Mouse (Mus musculus): ENCODE data around the gene H2al1g. TPM values are rescaled to one million over a fixed set of nuclear protein-coding genes. Genes with fewer than 3 reads are reported as not detected.
"Not testable (repeated sequence)": the region's sequence is repeated elsewhere in the genome, so short reads cannot be mapped to it uniquely, and the experiment has no call there.

The H2al1g gene
- not detected in 2 replicates for polyA plus RNA-seq (2016; fragmentation: Nextera tagmentation; extraction: Ambion mirVana)

DNA sequence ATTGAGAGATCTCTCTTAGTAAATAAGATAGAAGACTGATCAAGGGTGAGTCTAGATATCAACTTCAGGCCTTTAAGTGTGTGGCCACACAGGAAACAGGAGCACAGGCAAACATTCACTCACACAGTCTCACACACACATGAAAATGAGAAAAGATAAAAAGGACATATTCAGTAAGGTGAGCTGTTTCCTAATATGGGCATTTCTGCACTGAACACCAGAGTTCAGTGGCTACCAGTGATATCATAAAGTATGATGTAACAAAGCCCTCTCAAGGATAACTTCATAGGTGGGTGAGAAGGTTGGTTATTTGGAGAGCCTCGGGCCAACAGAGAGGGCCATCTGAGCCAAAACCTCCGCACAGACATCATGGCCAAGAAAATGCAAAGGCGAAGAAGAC lies at the start of gene H2al1g:
Gene H2al1g (plus strand): TSS at position 301 of the 400 bp plus-strand sequence.
- no CpG with 5 or more reads among the region's 3 CpGs for WGBS
- H3K27me3 ChIP-seq; H3K9me3 ChIP-seq; H3K36me3 ChIP-seq; ATAC-seq (ENCODE audit: insufficient number of reproducible peaks, insufficient read depth, low FRiP score, low TSS enrichment); H3K27ac ChIP-seq; H3K9ac ChIP-seq; H3K4me3 ChIP-seq; H3K4me1 ChIP-seq; H3K4me2 ChIP-seq (replicated peaks): not testable (repeated sequence)

DNA sequence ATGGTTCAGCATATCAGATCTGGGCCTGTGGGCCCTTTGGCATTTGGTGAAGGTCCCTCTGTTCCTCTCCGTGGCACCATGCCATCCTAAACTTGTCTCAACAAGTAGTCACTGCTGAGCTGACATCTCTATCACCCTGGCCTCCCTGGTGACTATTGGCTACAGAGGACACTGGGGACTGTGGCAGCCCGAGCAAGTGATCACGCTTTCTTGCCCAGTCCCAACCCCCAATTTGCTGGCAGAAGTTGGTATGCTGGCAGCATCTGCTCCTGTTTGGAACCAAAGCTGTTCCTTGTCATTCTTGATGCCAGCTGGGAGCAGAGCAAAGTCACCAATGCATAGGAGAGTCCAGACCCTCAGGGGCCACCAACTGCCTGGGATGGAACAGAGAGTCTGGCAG lies 49.0 kb upstream of the H2al1g start:
- Histone ChIP-seq H3K27ac (no peak overlapping the region), H3K4me1 (no peaks in the 10 kb centered on the region), H3K27me3 (peaks cover 10% of the 10 kb centered on the region; the same call in 1 of the 2 replicates), H3K4me2 (replicated peaks) (no peak overlapping the region), H3K9ac (no peak overlapping the region), H3K36me3 (no peaks in the 10 kb centered on the region), H3K9me3 (no peaks in the 10 kb centered on the region), H3K4me3 (no peak overlapping the region)
- no peak for ATAC-seq (ENCODE audit: insufficient number of reproducible peaks, insufficient read depth, low FRiP score, low TSS enrichment)
- WGBS = 92% methylated on average over 3 of the region's 3 CpGs

DNA sequence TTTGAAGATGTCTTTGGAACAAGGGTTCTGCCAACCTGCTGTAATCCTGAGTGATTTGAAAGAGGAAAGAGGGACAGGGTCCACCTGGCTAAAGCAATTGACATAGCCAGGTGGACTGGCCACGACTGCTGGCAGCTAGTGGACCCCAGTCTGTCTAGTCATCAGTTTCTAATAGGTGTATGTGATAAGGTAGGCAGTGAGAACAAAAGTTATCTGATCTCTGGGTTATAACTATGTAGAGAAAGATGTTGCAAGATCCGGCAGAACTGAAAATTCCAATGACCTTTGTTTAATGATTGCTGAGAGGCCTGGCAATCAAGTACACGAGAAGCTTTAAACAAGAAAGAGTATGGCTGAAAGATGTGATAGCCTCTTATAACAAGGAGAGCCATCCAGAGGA lies 44.9 kb upstream of the H2al1g start:
- Histone ChIP-seq H3K36me3 (no peaks in the 10 kb centered on the region), H3K9ac (no peak overlapping the region), H3K27ac (no peak overlapping the region), H3K4me3 (no peak overlapping the region), H3K27me3 (0 out of 2 replicates have a peak, but pooled peaks cover 3% of the 10 kb centered on the region), H3K4me1 (no peaks in the 10 kb centered on the region), H3K9me3 (no peaks in the 10 kb centered on the region), H3K4me2 (replicated peaks) (no peak overlapping the region)
- no peak for ATAC-seq (ENCODE audit: insufficient number of reproducible peaks, insufficient read depth, low FRiP score, low TSS enrichment)
- 79% methylated on average over 3 of the region's 3 CpGs for WGBS

DNA sequence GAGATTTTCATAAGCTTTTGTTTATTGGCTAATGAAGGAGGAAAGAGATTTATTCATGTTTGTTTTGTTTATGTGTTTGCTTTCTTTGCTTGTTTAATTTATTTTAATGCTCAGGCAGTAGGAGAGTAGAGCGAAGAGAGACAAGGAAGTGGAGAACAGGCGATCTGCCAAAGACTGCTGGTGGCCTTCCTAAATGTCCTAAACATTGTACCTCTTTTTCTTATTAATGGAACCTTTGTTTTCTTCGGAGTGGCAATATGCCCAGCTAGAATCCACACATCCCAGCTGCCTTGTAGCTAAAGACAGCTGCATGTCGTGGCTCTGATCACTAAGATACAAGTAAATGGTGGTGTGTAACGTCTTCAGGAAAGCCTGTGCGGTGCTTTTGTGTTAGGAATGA lies 41.0 kb upstream of the H2al1g start:
- no peaks in the 10 kb centered on the region for H3K4me1 ChIP-seq
- ATAC-seq (ENCODE audit: insufficient number of reproducible peaks, insufficient read depth, low FRiP score, low TSS enrichment) = no peak
- no peak overlapping the region for H3K4me2 ChIP-seq (replicated peaks)
- H3K27me3 ChIP-seq = 0 out of 2 replicates have a peak, but pooled peaks cover 3% of the 10 kb centered on the region
- no peak overlapping the region for H3K4me3 ChIP-seq
- H3K27ac ChIP-seq = no peak overlapping the region
- no peaks in the 10 kb centered on the region for H3K36me3 ChIP-seq
- WGBS = 82% methylated on average over 6 of the region's 6 CpGs
- no peak overlapping the region for H3K9ac ChIP-seq
- no peaks in the 10 kb centered on the region for H3K9me3 ChIP-seq

DNA sequence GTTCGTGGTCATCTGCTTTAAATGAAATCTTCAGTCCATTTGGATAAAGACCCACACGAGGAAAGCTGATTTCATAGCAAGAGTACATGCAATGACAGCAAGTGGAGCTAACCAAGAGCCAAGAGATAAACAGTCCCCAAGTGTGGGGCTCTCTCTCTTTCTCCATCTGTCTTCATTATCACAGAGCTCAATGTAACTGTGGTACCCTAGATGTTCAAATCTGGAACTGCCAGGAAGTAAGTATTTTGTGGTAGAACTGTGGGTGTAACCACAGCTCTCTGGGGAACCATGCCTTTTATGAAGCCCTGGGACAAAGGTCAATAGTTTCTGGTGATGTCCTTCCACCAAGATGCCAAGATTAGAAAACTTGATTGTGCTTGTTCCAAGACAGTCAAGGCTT lies 37.3 kb upstream of the H2al1g start:
- 64% methylated on average over 2 of the region's 2 CpGs for WGBS
- H3K27ac ChIP-seq = no peak overlapping the region
- no peak overlapping the region for H3K4me3 ChIP-seq
- ATAC-seq (ENCODE audit: insufficient number of reproducible peaks, insufficient read depth, low FRiP score, low TSS enrichment) = no peak
- H3K4me1 ChIP-seq = no peaks in the 10 kb centered on the region
- no peaks in the 10 kb centered on the region for H3K36me3 ChIP-seq
- H3K4me2 ChIP-seq (replicated peaks) = no peak overlapping the region
- no peaks in the 10 kb centered on the region for H3K27me3 ChIP-seq
- H3K9me3 ChIP-seq = no peaks in the 10 kb centered on the region
- H3K9ac ChIP-seq = no peak overlapping the region

DNA sequence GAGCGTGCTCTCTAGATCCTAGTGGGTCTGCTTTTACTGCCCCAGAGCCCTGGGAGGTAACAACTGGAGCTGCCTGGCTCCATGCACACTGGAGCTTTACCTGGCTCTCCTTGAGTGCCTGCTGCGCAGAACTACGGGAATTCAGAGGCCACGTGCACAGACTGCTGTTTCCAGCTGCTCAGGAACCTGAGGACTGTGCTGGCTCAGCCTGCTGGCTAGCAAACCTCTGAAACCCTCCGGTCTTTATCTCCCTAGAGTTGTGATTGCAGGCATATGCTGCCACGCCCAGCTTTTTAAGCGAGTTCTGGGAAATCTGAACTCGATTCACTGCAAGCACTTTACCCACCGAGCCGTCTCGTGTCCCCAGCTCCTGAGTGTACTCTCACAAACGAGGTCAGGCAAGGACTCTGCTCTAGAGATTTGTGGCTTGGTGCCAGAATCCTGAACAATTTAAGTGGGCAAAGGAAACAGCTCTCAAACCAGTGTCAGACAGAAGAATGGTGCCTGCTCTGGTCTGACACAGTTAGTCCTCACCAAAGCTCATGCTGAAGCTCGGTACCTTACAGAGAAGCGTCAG lies 29.7 kb upstream of the H2al1g start:
- Histone ChIP-seq H3K36me3 (no peaks in the 10 kb centered on the region), H3K4me2 (replicated peaks) (no peak overlapping the region), H3K9me3 (no peaks in the 10 kb centered on the region), H3K27me3 (peaks cover 8% of the 10 kb centered on the region; the same call in 1 of the 2 replicates), H3K9ac (no peak overlapping the region), H3K4me3 (no peak overlapping the region), H3K4me1 (no peaks in the 10 kb centered on the region), H3K27ac (no peak overlapping the region)
- ATAC-seq (ENCODE audit: insufficient number of reproducible peaks, insufficient read depth, low FRiP score, low TSS enrichment) = no peak
- 72% methylated on average over 14 of the region's 14 CpGs for WGBS

DNA sequence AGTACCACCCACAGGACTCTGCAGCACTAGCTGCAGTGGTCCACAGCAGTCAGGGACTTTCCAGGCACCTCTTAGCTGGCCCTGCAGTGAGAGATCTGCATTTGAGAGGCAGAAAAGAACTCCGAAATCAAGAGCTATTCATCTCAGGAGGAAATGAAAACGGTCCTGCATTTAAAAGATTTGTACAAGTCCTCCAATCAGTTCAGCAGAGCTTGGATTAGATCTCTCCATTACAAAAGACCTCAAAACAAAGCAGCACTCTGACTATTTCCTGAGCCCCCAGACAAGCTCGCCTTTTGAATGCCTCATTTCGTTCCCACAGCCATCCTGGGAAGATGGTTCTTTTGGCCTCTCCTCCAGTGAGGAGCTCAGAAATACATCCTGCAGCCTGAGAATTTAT lies 28.8 kb upstream of the H2al1g start:
- H3K4me2 ChIP-seq (replicated peaks) = no peak overlapping the region
- no peaks in the 10 kb centered on the region for H3K36me3 ChIP-seq
- no peak overlapping the region for H3K27ac ChIP-seq
- peaks cover 8% of the 10 kb centered on the region; the same call in 1 of the 2 replicates for H3K27me3 ChIP-seq
- no peak overlapping the region for H3K9ac ChIP-seq
- no peaks in the 10 kb centered on the region for H3K4me1 ChIP-seq
- H3K9me3 ChIP-seq = no peaks in the 10 kb centered on the region
- 55% methylated on average over 4 of the region's 4 CpGs for WGBS
- no peak overlapping the region for H3K4me3 ChIP-seq
- no peak for ATAC-seq (ENCODE audit: insufficient number of reproducible peaks, insufficient read depth, low FRiP score, low TSS enrichment)

DNA sequence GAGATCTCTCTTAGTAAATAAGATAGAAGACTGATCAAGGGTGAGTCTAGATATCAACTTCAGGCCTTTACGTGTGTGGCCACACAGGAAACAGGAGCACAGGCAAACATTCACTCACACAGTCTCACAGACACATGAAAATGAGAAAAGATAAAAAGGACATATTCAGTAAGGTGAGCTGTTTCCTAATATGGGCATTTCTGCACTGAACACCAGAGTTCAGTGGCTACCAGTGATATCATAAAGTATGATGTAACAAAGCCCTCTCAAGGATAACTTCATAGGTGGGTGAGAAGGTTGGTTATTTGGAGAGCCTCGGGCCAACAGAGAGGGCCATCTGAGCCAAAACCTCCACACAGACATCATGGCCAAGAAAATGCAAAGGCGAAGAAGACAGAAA lies 19.1 kb upstream of the H2al1g start, which contains the start of gene H2al1a:
Gene H2al1a (plus strand): TSS at position 301 of the 400 bp plus-strand sequence.
- H3K9me3 ChIP-seq; ATAC-seq (ENCODE audit: insufficient number of reproducible peaks, insufficient read depth, low FRiP score, low TSS enrichment); H3K36me3 ChIP-seq; H3K4me2 ChIP-seq (replicated peaks); H3K4me1 ChIP-seq; H3K27me3 ChIP-seq; H3K27ac ChIP-seq; H3K4me3 ChIP-seq; H3K9ac ChIP-seq: not testable (repeated sequence)
- WGBS = no CpG with 5 or more reads among the region's 3 CpGs

DNA sequence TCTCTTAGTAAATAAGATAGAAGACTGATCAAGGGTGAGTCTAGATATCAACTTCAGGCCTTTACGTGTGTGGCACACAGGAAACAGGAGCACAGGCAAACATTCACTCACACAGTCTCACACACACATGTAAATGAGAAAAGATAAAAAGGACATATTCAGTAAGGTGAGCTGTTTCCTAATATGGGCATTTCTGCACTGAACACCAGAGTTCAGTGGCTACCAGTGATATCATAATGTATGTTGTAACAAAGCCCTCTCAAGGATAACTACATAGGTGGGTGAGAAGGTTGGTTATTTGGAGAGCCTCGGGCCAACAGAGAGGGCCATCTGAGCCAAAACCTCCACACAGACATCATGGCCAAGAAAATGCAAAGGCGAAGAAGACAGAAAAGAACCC lies 15.9 kb upstream of the H2al1g start, which contains the start of gene H2al1b:
Gene H2al1b (plus strand): TSS at position 301 of the 400 bp plus-strand sequence.
- H3K9me3 ChIP-seq; ATAC-seq (ENCODE audit: insufficient number of reproducible peaks, insufficient read depth, low FRiP score, low TSS enrichment); H3K4me1 ChIP-seq; H3K4me2 ChIP-seq (replicated peaks); H3K27me3 ChIP-seq; H3K9ac ChIP-seq; H3K27ac ChIP-seq; H3K36me3 ChIP-seq; H3K4me3 ChIP-seq: not testable (repeated sequence)
- WGBS = 96% methylated on average over 1 of the region's 3 CpGs

DNA sequence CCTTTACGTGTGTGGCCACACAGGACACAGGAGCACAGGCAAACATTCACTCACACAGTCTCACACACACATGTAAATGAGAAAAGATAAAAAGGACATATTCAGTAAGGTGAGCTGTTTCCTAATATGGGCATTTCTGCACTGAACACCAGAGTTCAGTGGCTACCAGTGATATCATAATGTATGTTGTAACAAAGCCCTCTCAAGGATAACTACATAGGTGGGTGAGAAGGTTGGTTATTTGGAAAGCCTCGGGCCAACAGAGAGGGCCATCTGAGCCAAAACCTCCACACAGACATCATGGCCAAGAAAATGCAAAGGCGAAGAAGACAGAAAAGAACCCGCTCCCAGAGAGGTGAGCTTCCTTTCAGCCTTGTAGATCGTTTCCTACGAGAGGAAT lies 12.7 kb upstream of the H2al1g start, which contains the start of gene H2al1c:
Gene H2al1c (plus strand): TSS at position 301 of the 400 bp plus-strand sequence.
- not testable (repeated sequence) for H3K27me3 ChIP-seq; H3K9me3 ChIP-seq; H3K27ac ChIP-seq; H3K9ac ChIP-seq; ATAC-seq (ENCODE audit: insufficient number of reproducible peaks, insufficient read depth, low FRiP score, low TSS enrichment); H3K36me3 ChIP-seq; H3K4me2 ChIP-seq (replicated peaks); H3K4me3 ChIP-seq; H3K4me1 ChIP-seq
- 100% methylated on average over 2 of the region's 6 CpGs for WGBS

DNA sequence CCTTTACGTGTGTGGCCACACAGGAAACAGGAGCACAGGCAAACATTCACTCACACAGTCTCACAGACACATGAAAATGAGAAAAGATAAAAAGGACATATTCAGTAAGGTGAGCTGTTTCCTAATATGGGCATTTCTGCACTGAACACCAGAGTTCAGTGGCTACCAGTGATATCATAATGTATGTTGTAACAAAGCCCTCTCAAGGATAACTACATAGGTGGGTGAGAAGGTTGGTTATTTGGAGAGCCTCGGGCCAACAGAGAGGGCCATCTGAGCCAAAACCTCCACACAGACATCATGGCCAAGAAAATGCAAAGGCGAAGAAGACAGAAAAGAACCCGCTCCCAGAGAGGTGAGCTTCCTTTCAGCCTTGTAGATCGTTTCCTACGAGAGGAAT lies 9.5 kb upstream of the H2al1g start, which contains the start of gene H2al1d:
Gene H2al1d (plus strand): TSS at position 301 of the 400 bp plus-strand sequence.
- WGBS = no CpG with 5 or more reads among the region's 6 CpGs
- H3K36me3 ChIP-seq = not testable (repeated sequence)

DNA sequence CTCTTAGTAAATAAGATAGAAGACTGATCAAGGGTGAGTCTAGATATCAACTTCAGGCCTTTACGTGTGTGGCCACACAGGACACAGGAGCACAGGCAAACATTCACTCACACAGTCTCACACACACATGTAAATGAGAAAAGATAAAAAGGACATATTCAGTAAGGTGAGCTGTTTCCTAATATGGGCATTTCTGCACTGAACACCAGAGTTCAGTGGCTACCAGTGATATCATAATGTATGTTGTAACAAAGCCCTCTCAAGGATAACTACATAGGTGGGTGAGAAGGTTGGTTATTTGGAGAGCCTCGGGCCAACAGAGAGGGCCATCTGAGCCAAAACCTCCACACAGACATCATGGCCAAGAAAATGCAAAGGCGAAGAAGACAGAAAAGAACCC lies 6.4 kb upstream of the H2al1g start, which contains the start of gene H2al1e:
Gene H2al1e (plus strand): TSS at position 301 of the 400 bp plus-strand sequence.
- H3K36me3 ChIP-seq; H3K4me2 ChIP-seq (replicated peaks); H3K27me3 ChIP-seq; H3K4me3 ChIP-seq; H3K9me3 ChIP-seq; H3K9ac ChIP-seq; H3K27ac ChIP-seq; ATAC-seq (ENCODE audit: insufficient number of reproducible peaks, insufficient read depth, low FRiP score, low TSS enrichment); H3K4me1 ChIP-seq: not testable (repeated sequence)
- no CpG with 5 or more reads among the region's 3 CpGs for WGBS

More for the DNA sequence above, 9.5 kb upstream of the H2al1g start, which contains the start of gene H2al1d:
- not testable (repeated sequence) for H3K27ac ChIP-seq; H3K4me3 ChIP-seq; ATAC-seq (ENCODE audit: insufficient number of reproducible peaks, insufficient read depth, low FRiP score, low TSS enrichment); H3K4me2 ChIP-seq (replicated peaks); H3K4me1 ChIP-seq; H3K9me3 ChIP-seq; H3K27me3 ChIP-seq; H3K9ac ChIP-seq

All from embryonic facial prominence, embryonic 12.5 days (tissue).